Mouse (Mus musculus) forebrain, embryonic 14.5 days (tissue): ENCODE measurements at regions not wholly inside any gene's neighbourhood (a gene's known extent, or its start where the extent isn't known, plus 50 kb on each side); places are given as distances from the start of the nearest gene placed in this dataset.

ENCODE experiments used
- ATAC-seq: fragments of 200-750 bp; cut with Nextera tagmentation; 2 replicates; pipeline ENCODE4 v1.8.0; 2017; ENCODE audit warnings: mild to moderate bottlenecking, moderate library complexity
- DNase-seq: peaks from one replicate; pipeline ENCODE4 v3.0.0-alpha.2; 2015; ENCODE audit warnings: low spot score
- H3K27ac ChIP-seq: fragments of 300-500 bp; sonication (generic); 2 replicates; pipeline ENCODE4 v1.5.1; 2014; ENCODE audit warnings: low read depth, mild to moderate bottlenecking, control low read depth, low read length, moderate library complexity
- H3K27me3 ChIP-seq: fragments of 300-500 bp; sonication (generic); replicated peaks from 2 replicates; pipeline ENCODE4 v1.6.1; 2014; ENCODE audit warnings: low read length, control low read depth, mixed read lengths; ENCODE audit not compliant: control insufficient read depth, insufficient read depth
- H3K36me3 ChIP-seq: fragments of 300-500 bp; sonication (generic); 2 replicates; pipeline ENCODE4 v1.6.1; 2014; ENCODE audit warnings: low read length, control low read depth; ENCODE audit not compliant: control insufficient read depth, insufficient read depth
- H3K4me1 ChIP-seq: fragments of 300-500 bp; sonication (generic); 2 replicates; pipeline ENCODE4 v1.6.1; 2014; ENCODE audit warnings: antibody characterized with exemption, low read length, control low read depth; ENCODE audit not compliant: control insufficient read depth, insufficient read depth
- H3K4me2 ChIP-seq: fragments of 300-500 bp; sonication (generic); 2 replicates; pipeline ENCODE4 v1.6.1; 2014; ENCODE audit warnings: mild to moderate bottlenecking, control low read depth, low read length
- H3K4me3 ChIP-seq: fragments of 300-500 bp; sonication (generic); 2 replicates; pipeline ENCODE4 v1.5.1; 2014; ENCODE audit warnings: low read depth, low read length, control low read depth
- H3K9ac ChIP-seq: fragments of 300-500 bp; sonication (generic); 2 replicates; pipeline ENCODE4 v1.6.1; 2014; ENCODE audit warnings: mild to moderate bottlenecking, low read length, control low read depth, moderate library complexity
- H3K9me3 ChIP-seq: fragments of 300-500 bp; sonication (generic); replicated peaks from 2 replicates; pipeline ENCODE4 v1.6.1; 2016; ENCODE audit warnings: low read length, control low read depth, mixed read lengths; ENCODE audit not compliant: control insufficient read depth
- WGBS: fragments of 180-500 bp; shearing (Covaris S2); extraction: QIAGEN DNeasy Blood & Tissue Kit; methylation state at CpG from one replicate; pipeline ENCODE4 v1.1.7; 2014; 5-methylcytosine and 5-hydroxymethylcytosine counted together

- DNase-seq (no peak), ATAC-seq (no peak)
- no peaks in the 10 kb centered on the region for H3K36me3 ChIP-seq
- no peaks in the 10 kb centered on the region for H3K4me1 ChIP-seq
- no peaks in the 10 kb centered on the region for H3K27me3 ChIP-seq
- H3K4me3 ChIP-seq: no peak overlapping the region
- H3K27ac ChIP-seq: no peak overlapping the region
- no peak overlapping the region for H3K9ac ChIP-seq
- 89% methylated on average over 5 of the region's 5 CpGs for WGBS
- H3K9me3 ChIP-seq: no peaks in the 10 kb centered on the region
- no peak overlapping the region for H3K4me2 ChIP-seq
Measured at GRCm38 (mm10) chr8:101564447-101564846, 1221.0 kb downstream of the Cdh11 start.

- H3K4me1 ChIP-seq: no peaks in the 10 kb centered on the region
- H3K4me2 ChIP-seq: no peak overlapping the region
- no peaks in the 10 kb centered on the region for H3K27me3 ChIP-seq
- ATAC-seq: no peak
- no peaks in the 10 kb centered on the region for H3K9me3 ChIP-seq
- peak; percentile 24 for DNase-seq
- no peak overlapping the region for H3K9ac ChIP-seq
- H3K27ac ChIP-seq: no peak overlapping the region
- WGBS: 39% methylated on average over 1 of the region's 1 CpGs
- no peaks in the 10 kb centered on the region for H3K36me3 ChIP-seq
- no peak overlapping the region for H3K4me3 ChIP-seq
Measured at GRCm38 (mm10) chr8:101522758-101523157, 1262.7 kb downstream of the Cdh11 start.

GRCm38 (mm10) chr8:101478554-101479314 is 1306.7 kb downstream of the Cdh11 start:
- Histone ChIP-seq H3K36me3 (no peaks in the 10 kb centered on the region), H3K4me1 (no peaks in the 10 kb centered on the region), H3K9ac (no peak overlapping the region), H3K27ac (no peak overlapping the region), H3K9me3 (no peaks in the 10 kb centered on the region), H3K4me2 (no peak overlapping the region), H3K4me3 (no peak overlapping the region), H3K27me3 (no peaks in the 10 kb centered on the region)
- ATAC-seq (no peak), DNase-seq (no peak)
- WGBS: 79% methylated on average over 2 of the region's 2 CpGs

- H3K27me3 ChIP-seq: no peaks in the 10 kb centered on the region
- no peaks in the 10 kb centered on the region for H3K4me1 ChIP-seq
- H3K4me3 ChIP-seq: no peak overlapping the region
- no peak overlapping the region for H3K9ac ChIP-seq
- peak; percentile 76 for DNase-seq
- ATAC-seq: peak; percentile 87
- no peaks in the 10 kb centered on the region for H3K9me3 ChIP-seq
- H3K27ac ChIP-seq: no peak overlapping the region
- 49% methylated on average over 3 of the region's 3 CpGs for WGBS
- H3K36me3 ChIP-seq: no peaks in the 10 kb centered on the region
- no peak overlapping the region for H3K4me2 ChIP-seq
Measured at GRCm38 (mm10) chr8:101466363-101466762, 1319.1 kb downstream of the Cdh11 start.

GRCm38 (mm10) chr8:101462515-101462914 is 1322.9 kb downstream of the Cdh11 start:
- Histone ChIP-seq H3K4me2 (no peak overlapping the region), H3K4me1 (no peaks in the 10 kb centered on the region), H3K36me3 (no peaks in the 10 kb centered on the region), H3K9me3 (no peaks in the 10 kb centered on the region), H3K9ac (no peak overlapping the region), H3K27ac (no peak overlapping the region), H3K27me3 (no peaks in the 10 kb centered on the region), H3K4me3 (no peak overlapping the region)
- ATAC-seq (peak; percentile 75; the same call in 1 of the 2 replicates), DNase-seq (peak; percentile 72)
- WGBS: 63% methylated on average over 1 of the region's 1 CpGs

- H3K4me3 ChIP-seq: no peak overlapping the region
- no peak overlapping the region for H3K4me2 ChIP-seq
- ATAC-seq (peak; percentile 68), DNase-seq (peak; percentile 45)
- H3K9me3 ChIP-seq: no peaks in the 10 kb centered on the region
- no peaks in the 10 kb centered on the region for H3K36me3 ChIP-seq
- no peak overlapping the region for H3K9ac ChIP-seq
- no peaks in the 10 kb centered on the region for H3K27me3 ChIP-seq
- 55% methylated on average over 1 of the region's 1 CpGs for WGBS
- H3K27ac ChIP-seq: no peak overlapping the region
- no peaks in the 10 kb centered on the region for H3K4me1 ChIP-seq
Measured at GRCm38 (mm10) chr8:101444730-101445129, 1340.7 kb downstream of the Cdh11 start.

GRCm38 (mm10) chr8:101442563-101442962 is 1342.9 kb downstream of the Cdh11 start:
- H3K9ac ChIP-seq: no peak overlapping the region
- no peaks in the 10 kb centered on the region for H3K27me3 ChIP-seq
- H3K9me3 ChIP-seq: no peaks in the 10 kb centered on the region
- H3K27ac ChIP-seq: no peak overlapping the region
- no peak for ATAC-seq
- WGBS: 95% methylated on average over 2 of the region's 2 CpGs
- no peaks in the 10 kb centered on the region for H3K4me1 ChIP-seq
- H3K4me2 ChIP-seq: no peak overlapping the region
- no peaks in the 10 kb centered on the region for H3K36me3 ChIP-seq
- no peak for DNase-seq
- no peak overlapping the region for H3K4me3 ChIP-seq

- DNase-seq: peak; percentile 16
- Histone ChIP-seq H3K4me3 (no peak overlapping the region), H3K9me3 (no peaks in the 10 kb centered on the region), H3K4me2 (no peak overlapping the region), H3K9ac (no peak overlapping the region), H3K4me1 (no peaks in the 10 kb centered on the region), H3K27me3 (no peaks in the 10 kb centered on the region), H3K27ac (no peak overlapping the region), H3K36me3 (no peaks in the 10 kb centered on the region)
- ATAC-seq: peak; percentile 46; the same call in 1 of the 2 replicates
- 47% methylated on average over 4 of the region's 4 CpGs for WGBS
Measured at GRCm38 (mm10) chr8:101435691-101436090, 1349.8 kb downstream of the Cdh11 start.
